Mouse (Mus musculus) G1E-ER4 (cell line): ENCODE results near the gene Pkig. TPM values are rescaled to one million over a fixed set of nuclear protein-coding genes. Genes with fewer than 3 reads are reported as not detected.

ENCODE experiments used
- GATA1 ChIP-seq: IDR thresholded peaks from one replicate; pipeline ENCODE4 v1.8.0; 2012; ENCODE audit warnings: low read length, inconsistent platforms
- polyA plus RNA-seq: library from polyadenylated mRNA; stranded (reverse); fragments of >175 nt; gene quantifications from 2 replicates; pipeline ENCODE4 v1.2.3, GENCODE M21; 2012

Pkig gene
- polyA plus RNA-seq, 1 experiment = 226 TPM

GRCm38 (mm10) chr2:163710606-163711159 lies 52.5 kb downstream of the Pkig start:
- no peak for TF ChIP-seq GATA1

DNA sequence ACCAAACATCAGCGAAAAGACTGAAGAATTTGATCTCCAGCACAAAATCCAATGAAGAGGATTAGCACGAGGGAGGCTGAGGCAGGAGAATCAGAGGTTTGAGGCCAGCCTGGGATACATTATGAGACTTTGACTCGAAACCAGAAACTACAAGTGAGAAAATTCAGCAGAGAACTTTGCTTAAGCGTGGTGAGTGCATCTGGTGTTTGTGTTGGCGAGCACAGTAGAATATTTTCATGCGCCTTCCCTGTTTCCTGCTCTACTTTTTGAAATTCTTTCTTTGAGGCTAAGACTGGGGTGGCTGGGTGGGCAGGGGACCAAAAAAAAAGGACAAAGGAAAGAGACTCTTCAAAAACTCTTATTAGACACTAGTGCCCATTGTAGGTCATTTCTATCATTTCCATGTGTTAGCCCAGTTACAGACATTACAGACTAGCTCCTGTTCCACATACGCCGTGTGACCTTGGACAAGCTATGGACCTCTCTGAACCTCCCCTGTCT lies 53.2 kb downstream of the Pkig start:
- no peak for TF ChIP-seq GATA1

DNA sequence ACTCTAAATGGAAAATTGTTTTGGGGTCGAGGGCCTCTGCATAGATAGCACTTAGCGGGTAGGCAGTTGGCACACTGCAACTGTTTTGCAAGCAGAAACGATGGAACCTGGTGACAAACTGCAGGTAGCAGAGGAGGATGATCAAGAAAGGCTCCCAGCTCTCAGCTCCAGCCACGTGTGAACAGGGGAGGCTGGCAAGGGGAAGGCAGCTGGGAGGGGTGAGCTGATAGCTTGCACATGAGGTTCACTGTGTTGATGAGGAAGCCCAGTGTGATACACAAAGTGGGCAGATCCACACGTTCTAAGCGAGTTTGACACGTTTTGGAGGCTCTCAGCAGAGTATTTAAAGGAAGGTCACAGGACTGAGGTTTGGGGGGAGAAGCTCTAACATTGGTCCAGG lies 54.3 kb downstream of the Pkig start:
- no peak for TF ChIP-seq GATA1

GRCm38 (mm10) chr2:163712874-163713273 lies 54.7 kb downstream of the Pkig start:
- no peak for TF ChIP-seq GATA1

DNA sequence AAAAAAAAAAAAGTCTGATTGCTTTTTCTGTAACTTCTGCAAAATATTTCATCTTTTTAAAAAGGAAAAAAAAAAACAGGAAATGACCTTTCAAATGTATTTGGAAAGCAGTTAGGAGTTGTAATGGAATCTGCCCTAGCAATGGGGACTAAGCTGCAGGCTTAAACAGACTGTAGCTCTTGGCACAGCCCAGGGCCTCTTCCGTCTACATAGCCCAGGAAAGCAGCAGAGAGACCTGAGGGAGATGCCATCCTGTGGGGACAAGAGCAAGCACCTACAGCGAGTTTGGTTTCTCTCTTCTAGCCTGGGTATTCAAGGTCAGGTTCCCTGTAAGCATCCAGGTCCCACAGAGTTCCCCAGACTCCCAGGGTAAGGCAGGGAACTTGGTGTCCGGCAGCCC lies 55.2 kb downstream of the Pkig start:
- TF ChIP-seq GATA1 = no peak

GRCm38 (mm10) chr2:163716448-163716847 lies 58.3 kb downstream of the Pkig start:
- no peak for TF ChIP-seq GATA1

- TF ChIP-seq GATA1 = no peak
Measured at GRCm38 (mm10) chr2:163716853-163717252, 58.7 kb downstream of the Pkig start.

DNA sequence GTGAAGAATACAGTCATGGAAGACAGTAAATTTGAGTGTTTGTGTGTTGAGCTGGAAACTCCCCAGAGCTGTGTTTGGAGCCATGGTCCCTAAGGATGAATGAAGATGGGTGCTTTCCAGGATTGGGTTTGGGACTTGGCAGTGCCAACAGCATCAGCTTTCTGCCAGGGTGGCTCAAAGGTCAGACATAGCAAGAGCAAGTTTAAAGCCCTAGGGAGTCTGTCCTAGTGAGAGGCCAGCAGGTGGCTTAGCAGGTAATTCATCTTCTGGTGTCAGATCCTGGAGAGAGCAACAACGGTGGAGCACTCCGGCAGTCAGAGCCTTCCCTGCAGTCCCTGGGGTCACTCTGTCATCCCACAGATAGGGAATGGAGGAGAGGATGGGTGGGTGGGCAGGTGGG lies 60.3 kb downstream of the Pkig start:
- no peak for TF ChIP-seq GATA1

GRCm38 (mm10) chr2:163718951-163719603 lies 60.9 kb downstream of the Pkig start:
- TF ChIP-seq GATA1 = no peak

- no peak for TF ChIP-seq GATA1
Measured at GRCm38 (mm10) chr2:163719616-163720015, 61.4 kb downstream of the Pkig start.

GRCm38 (mm10) chr2:163722550-163722949 lies 64.4 kb downstream of the Pkig start:
- TF ChIP-seq GATA1 = no peak

- TF ChIP-seq GATA1 = no peak
Measured at GRCm38 (mm10) chr2:163726766-163727393, 68.7 kb downstream of the Pkig start.

GRCm38 (mm10) chr2:163728300-163728699 lies 70.1 kb downstream of the Pkig start:
- TF ChIP-seq GATA1 = no peak

DNA sequence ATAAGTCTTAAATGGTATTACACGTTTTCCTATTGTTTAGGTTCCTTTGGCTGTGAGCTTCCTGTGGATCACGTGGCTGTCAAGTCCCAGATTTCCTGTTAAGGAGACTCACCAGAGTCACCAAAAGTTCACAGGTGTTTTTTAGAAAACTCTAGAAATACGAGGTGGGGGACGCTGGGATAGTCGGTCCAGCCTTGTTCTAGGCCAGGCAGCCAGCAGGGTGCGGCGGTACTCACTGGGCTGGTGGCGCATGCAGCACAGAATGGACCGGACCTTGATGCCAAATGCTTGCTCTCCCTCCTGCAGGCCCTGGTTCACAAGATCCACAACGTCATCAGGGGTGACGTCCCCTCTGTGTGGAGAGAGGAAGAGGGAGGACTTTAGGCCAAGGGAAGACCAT lies 73.8 kb downstream of the Pkig start:
- no peak for TF ChIP-seq GATA1

DNA sequence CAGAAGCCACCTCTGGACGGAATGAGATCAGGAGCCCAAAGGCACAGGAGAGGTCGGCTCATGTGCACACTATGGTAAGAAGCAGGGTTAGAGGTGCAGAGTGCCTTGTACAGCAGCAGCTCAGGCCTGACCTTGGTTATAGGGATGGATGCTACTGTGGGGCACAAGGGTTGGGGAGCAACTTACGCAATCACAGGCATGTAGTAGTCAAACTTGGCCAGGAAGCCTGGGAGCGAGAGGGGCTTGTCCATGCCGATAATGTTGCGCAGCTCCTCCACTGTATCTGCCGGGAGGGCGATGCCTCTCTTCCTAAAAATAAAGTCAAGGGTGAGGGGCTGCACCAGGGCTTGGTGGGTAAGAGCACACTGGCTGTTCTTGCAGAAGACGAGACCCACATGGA lies 77.0 kb downstream of the Pkig start:
- TF ChIP-seq GATA1 = no peak

DNA sequence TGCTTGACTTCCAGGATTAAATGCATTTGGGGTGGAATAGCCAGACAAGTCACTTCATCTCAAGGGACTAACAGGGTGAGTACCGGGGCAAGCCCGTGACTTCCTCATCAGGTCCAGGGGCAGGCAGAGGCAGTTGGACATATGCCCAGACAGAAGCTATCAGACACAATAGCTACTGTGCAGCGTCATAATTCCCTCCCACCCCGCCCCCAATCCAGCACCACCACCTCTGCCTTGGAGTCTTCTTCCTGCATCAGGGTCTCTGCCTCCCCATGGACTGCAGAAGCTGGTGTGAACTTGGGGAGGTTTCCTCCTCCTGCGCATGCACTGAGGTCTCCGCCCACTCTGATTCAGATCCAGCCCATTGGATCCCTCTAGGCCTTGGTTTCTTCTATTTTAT lies 77.8 kb downstream of the Pkig start:
- TF ChIP-seq GATA1 = no peak

DNA sequence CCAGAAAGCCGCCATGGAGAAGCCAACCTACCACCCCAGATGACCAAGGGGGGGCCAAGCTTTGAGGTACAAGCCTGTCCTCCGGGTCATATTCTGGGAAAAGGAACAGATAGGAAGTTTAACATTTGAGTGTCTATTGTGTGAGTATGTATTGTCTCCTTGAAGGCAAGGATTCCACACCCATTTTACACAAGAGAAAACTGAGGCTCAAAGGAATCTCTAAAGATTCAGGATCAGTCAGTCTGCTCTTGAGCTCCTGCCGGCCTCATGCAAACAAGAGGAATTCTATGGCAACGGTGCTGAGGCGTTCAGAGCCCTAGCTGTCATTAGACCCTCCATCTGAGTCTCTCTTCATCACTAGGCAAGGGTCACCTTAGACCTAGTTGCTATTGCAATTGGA lies 84.5 kb downstream of the Pkig start:
- no peak for TF ChIP-seq GATA1
